In genomic region chr6:137565890-137566289, GRCm38 (mm10) we compare ENCODE assay signal across 19 mouse cellular contexts.
DNase-seq lines count a peak whose midpoint lies in the region; ATAC-seq and TF ChIP-seq lines count a peak whose summit lies in the region.
"Had no signal": no experiment of that assay in that cellular context is flagged by ENCODE, and none has a peak within 500 bp of the region (broad histone marks: within the 10 kb centered on the region; RNA-seq: fewer than 3 reads in every experiment).

No protein-coding gene starts in this region.

- no peak for DNase-seq in hindbrain, embryonic 10.5 days (ENCODE audit: low spot score)
- DNase-seq in 3134 (ENCODE audit: extremely low read depth, insufficient read length, low spot score) (peak; percentile 66), Patski (ENCODE audit: low read depth, low spot score) (peak; percentile 77)
- no peak for DNase-seq in gastrocnemius, postnatal 25 days
- DNase-seq in gastrocnemius, postnatal 14 days, result no peak
- DNase-seq in midbrain, embryonic 11.5 days (ENCODE audit: low spot score, missing footprints), result no peak
- DNase-seq: cerebellum, adult 2 months; gastrocnemius, postnatal 36 days; heart, postnatal 14 days; liver, embryonic 13.5 days; right cerebral cortex, postnatal 25 days; thymus, adult 18-20 months had no signal

- WGBS in hindbrain, embryonic 12.5 days, result 97% methylated on average over 3 of the region's 3 CpGs
- 93% methylated on average over 3 of the region's 3 CpGs for WGBS in hindbrain, embryonic 10.5 days
- WGBS in intestine, postnatal 0 days, result 78% methylated on average over 3 of the region's 3 CpGs
- 88% methylated on average over 3 of the region's 3 CpGs for whole genome bisulfite sequencing in midbrain, embryonic 11.5 days

- no peaks in the 10 kb centered on the region for H3K36me3 ChIP-seq in hindbrain, embryonic 12.5 days
- H3K36me3 ChIP-seq in hindbrain, embryonic 10.5 days, result no peaks in the 10 kb centered on the region
- H3K36me3 ChIP-seq in intestine, postnatal 0 days (ENCODE audit: control insufficient read depth, insufficient read depth), result peaks cover 27% of the 10 kb centered on the region
- H3K36me3 ChIP-seq in midbrain, embryonic 11.5 days (ENCODE audit: control insufficient read depth, insufficient read depth, low read length), result no peaks in the 10 kb centered on the region
- H3K36me3 ChIP-seq: embryonic facial prominence, embryonic 15.5 days; limb, embryonic 12.5 days; liver, embryonic 13.5 days; midbrain, embryonic 12.5 days had no signal

- in situ Hi-C loops in Patski (cut with MboI; ENCODE audit: low pct_unique_long_range_greater_than_20kb), result loop anchor here (10.0 kb wide), 1 partner anchor 101 kb away; no protein-coding TSS in a partner anchor

- no peaks in the 10 kb centered on the region for H3K27me3 ChIP-seq in hindbrain, embryonic 12.5 days
- no peaks in the 10 kb centered on the region for H3K27me3 ChIP-seq in hindbrain, embryonic 10.5 days (ENCODE audit: insufficient read depth, poor library complexity, severe bottlenecking)
- no peaks in the 10 kb centered on the region for H3K27me3 ChIP-seq in Patski
- no peaks in the 10 kb centered on the region for H3K27me3 ChIP-seq in intestine, postnatal 0 days (replicated peaks; ENCODE audit: control insufficient read depth, insufficient read depth, low read length)
- no peaks in the 10 kb centered on the region for H3K27me3 ChIP-seq in midbrain, embryonic 11.5 days (ENCODE audit: control insufficient read depth, insufficient read depth, low read length)
- H3K27me3 ChIP-seq: embryonic facial prominence, embryonic 15.5 days; limb, embryonic 12.5 days; liver, embryonic 13.5 days; midbrain, embryonic 12.5 days had no signal

- no peak overlapping the region for H3K4me2 ChIP-seq in hindbrain, embryonic 12.5 days (replicated peaks)
- no peak overlapping the region; the same call in 1 of the 2 replicates for H3K4me2 ChIP-seq in intestine, postnatal 0 days (replicated peaks; ENCODE audit: low read depth)
- no peak overlapping the region for H3K4me2 ChIP-seq in midbrain, embryonic 11.5 days
- H3K4me2 ChIP-seq: embryonic facial prominence, embryonic 15.5 days; heart, embryonic 11.5 days; limb, embryonic 12.5 days; liver, embryonic 13.5 days; midbrain, embryonic 12.5 days had no signal

- H3K4me3 ChIP-seq in hindbrain, embryonic 12.5 days, result no peak overlapping the region
- H3K4me3 ChIP-seq in hindbrain, embryonic 10.5 days, result no peak overlapping the region
- H3K4me3 ChIP-seq in intestine, postnatal 0 days (ENCODE audit: low read depth, low read length), result no peak overlapping the region
- no peak overlapping the region for H3K4me3 ChIP-seq in midbrain, embryonic 11.5 days (ENCODE audit: low read depth, low read length)
- H3K4me3 ChIP-seq: embryonic facial prominence, embryonic 15.5 days; limb, embryonic 12.5 days; liver, embryonic 13.5 days; midbrain, embryonic 12.5 days had no signal

- no peak overlapping the region for H3K9ac ChIP-seq in hindbrain, embryonic 12.5 days
- no peak overlapping the region for H3K9ac ChIP-seq in intestine, postnatal 0 days (ENCODE audit: low read depth, low read length)
- no peak overlapping the region for H3K9ac ChIP-seq in midbrain, embryonic 11.5 days (ENCODE audit: low read length)
- H3K9ac ChIP-seq: embryonic facial prominence, embryonic 15.5 days; limb, embryonic 12.5 days; liver, embryonic 13.5 days; midbrain, embryonic 12.5 days had no signal

- H3K4me1 ChIP-seq in hindbrain, embryonic 12.5 days, result peaks cover 4% of the 10 kb centered on the region; the same call in 1 of the 2 replicates
- H3K4me1 ChIP-seq in hindbrain, embryonic 10.5 days (replicated peaks), result no peaks in the 10 kb centered on the region; the same call in 1 of the 2 replicates
- H3K4me1 ChIP-seq in intestine, postnatal 0 days (replicated peaks; ENCODE audit: control insufficient read depth, insufficient read depth, low read length), result 0 out of 2 replicates have a peak, but pooled peaks cover 5% of the 10 kb centered on the region
- H3K4me1 ChIP-seq in midbrain, embryonic 11.5 days (ENCODE audit: control insufficient read depth, insufficient read depth, low read length), result no peaks in the 10 kb centered on the region; the same call in 1 of the 2 replicates
- H3K4me1 ChIP-seq: liver, embryonic 13.5 days; midbrain, embryonic 12.5 days had no signal

- no peak for TF ChIP-seq CTCF in Patski (IDR thresholded peaks at IDR 0.05)
- no peak for TF ChIP-seq CTCF in intestine, postnatal 0 days (IDR thresholded peaks at IDR 0.05; ENCODE audit: low read depth)

- 0 out of 2 replicates have a peak overlapping the region, but pooled peaks have one; percentile 7 for H3K27ac ChIP-seq in hindbrain, embryonic 12.5 days
- H3K27ac ChIP-seq in hindbrain, embryonic 10.5 days, result no peak overlapping the region
- H3K27ac ChIP-seq in intestine, postnatal 0 days (ENCODE audit: low read depth, low read length), result peak overlapping the region; percentile 86
- no peak overlapping the region for H3K27ac ChIP-seq in midbrain, embryonic 11.5 days (ENCODE audit: low read depth, low read length)
- H3K27ac ChIP-seq: embryonic facial prominence, embryonic 15.5 days; limb, embryonic 12.5 days; liver, embryonic 13.5 days; midbrain, embryonic 12.5 days had no signal

- ATAC-seq in hindbrain, embryonic 12.5 days (ENCODE audit: low FRiP score), result no peak
- ATAC-seq in Patski, result peak; percentile 97
- no peak for ATAC-seq in intestine, postnatal 0 days
- no peak for ATAC-seq in midbrain, embryonic 11.5 days (ENCODE audit: low FRiP score)
- ATAC-seq: hindbrain, embryonic 16.5 days had no signal

- CTCF ChIA-PET in Patski (lab: Charles Lee), result interaction anchor here (1.2 kb wide), 1 partner anchor 71 kb away, joined by 4 read pairs; no protein-coding TSS in a partner anchor

- H3K9me3 ChIP-seq in hindbrain, embryonic 12.5 days (replicated peaks), result no peaks in the 10 kb centered on the region
- no peaks in the 10 kb centered on the region for H3K9me3 ChIP-seq in hindbrain, embryonic 10.5 days
- no peaks in the 10 kb centered on the region for H3K9me3 ChIP-seq in intestine, postnatal 0 days (ENCODE audit: control insufficient read depth)
- no peaks in the 10 kb centered on the region for H3K9me3 ChIP-seq in midbrain, embryonic 11.5 days (ENCODE audit: control insufficient read depth, low read length)
- H3K9me3 ChIP-seq: embryonic facial prominence, embryonic 15.5 days; limb, embryonic 12.5 days; liver, embryonic 13.5 days; midbrain, embryonic 12.5 days had no signal

- POLR2A ChIA-PET in Patski (lab: Charles Lee), result no interaction called here

- intact Hi-C loops in gastrocnemius, postnatal 14 days (cut with DNase I; ENCODE audit: low total_unique reads), result no loop called here

Comparison
In these comparisons a context has a peak if more than half of its experiments do, and no peak if none do; other contexts are left out.
1. H3K27ac ChIP-seq: peak in hindbrain, embryonic 12.5 days (single experiment) and intestine, postnatal 0 days (single experiment); none in hindbrain, embryonic 10.5 days (single experiment) and midbrain, embryonic 11.5 days (single experiment).
2. DNase-seq: peak in 3134 (single experiment) and Patski (single experiment); none in hindbrain, embryonic 10.5 days (single experiment), gastrocnemius, postnatal 25 days (single experiment), gastrocnemius, postnatal 14 days (single experiment) and midbrain, embryonic 11.5 days (single experiment).